Mouse (Mus musculus) macrophage (primary cell): ENCODE measurements around the gene Gm26992. TPM values are rescaled to one million over a fixed set of nuclear protein-coding genes. Genes with fewer than 3 reads are reported as not detected.

Experiments
- H3K27ac ChIP-seq: fragments of 350-480 bp; formaldehyde crosslinking; 2 replicates; pipeline ENCODE4 v1.9.0; 2021
- H3K36me3 ChIP-seq: fragments of 350-480 bp; formaldehyde crosslinking; 2 replicates; pipeline ENCODE4 v1.9.0; 2021; ENCODE audit errors: inconsistent target
- H3K4me3 ChIP-seq: fragments of 350-480 bp; formaldehyde crosslinking; 2 replicates; pipeline ENCODE4 v1.9.0; 2021; ENCODE audit errors: inconsistent target
- H3K79me2 ChIP-seq: fragments of 350-480 bp; formaldehyde crosslinking; 2 replicates; pipeline ENCODE4 v1.9.0; 2021; ENCODE audit errors: inconsistent target
- WGBS: methylation state at CpG from one replicate; pipeline ENCODE4 v1.1.7; 2026; ENCODE audit warnings: inconsistent platforms; ENCODE audit not compliant: missing documents; 5-methylcytosine and 5-hydroxymethylcytosine counted together
- polyA plus RNA-seq: library from polyadenylated mRNA; stranded (reverse); fragments of 250-400 nt; gene quantifications from 3 replicates; pipeline ENCODE4 v1.2.4, GENCODE M21; 2018; ENCODE audit warnings: inconsistent platforms

Gm26992 gene
- polyA plus RNA-seq, 1 experiment from 2014 or later = not detected

DNA sequence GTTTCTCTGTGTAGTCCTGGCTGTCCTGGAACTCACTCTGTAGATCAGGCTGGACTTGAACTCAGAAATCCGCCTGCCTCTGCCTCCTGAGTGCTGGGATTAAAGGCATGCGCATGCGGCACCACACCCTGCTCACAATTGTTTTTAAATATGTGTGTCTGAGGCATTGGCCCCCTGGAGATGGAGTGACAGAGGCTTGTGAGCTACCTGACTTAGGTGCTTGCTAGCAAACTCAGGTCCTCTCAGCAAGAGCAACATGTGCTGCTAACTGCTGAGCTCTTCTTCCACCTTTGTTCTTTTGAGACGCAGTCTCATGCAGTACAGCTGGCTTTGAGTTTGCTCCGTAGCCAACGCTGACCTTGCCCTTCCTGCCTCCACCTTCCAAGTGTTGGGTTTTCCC, 31.0 kb downstream of the Gm26992 start:
- no peaks in the 10 kb centered on the region for H3K79me2 ChIP-seq
- no peak overlapping the region for H3K4me3 ChIP-seq
- no peaks in the 10 kb centered on the region for H3K36me3 ChIP-seq
- 93% methylated on average over 5 of the region's 6 CpGs for WGBS
- H3K27ac ChIP-seq = no peak overlapping the region

DNA sequence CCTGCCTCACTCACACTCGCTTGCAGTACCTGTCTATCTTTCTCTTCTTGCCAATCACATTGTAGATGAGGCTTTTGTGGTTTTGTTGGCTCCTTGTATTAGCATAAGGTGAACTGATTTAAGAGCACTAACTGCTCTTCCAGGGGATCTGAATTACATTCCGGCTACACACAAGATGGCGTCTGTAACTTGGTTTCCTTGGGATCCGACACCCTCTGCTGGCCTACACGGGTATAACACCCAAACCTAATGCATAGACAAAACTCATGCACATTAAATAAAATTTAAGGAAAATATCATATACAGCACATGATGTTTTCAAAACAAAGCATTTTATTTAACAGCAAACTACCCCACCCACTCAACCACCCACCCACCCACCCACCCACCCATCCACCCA, 38.2 kb downstream of the Gm26992 start:
- Histone ChIP-seq H3K27ac (no peak overlapping the region), H3K79me2 (no peaks in the 10 kb centered on the region), H3K36me3 (peaks cover 6% of the 10 kb centered on the region; the same call in 1 of the 2 replicates), H3K4me3 (no peak overlapping the region)
- WGBS = 80% methylated on average over 3 of the region's 5 CpGs

DNA sequence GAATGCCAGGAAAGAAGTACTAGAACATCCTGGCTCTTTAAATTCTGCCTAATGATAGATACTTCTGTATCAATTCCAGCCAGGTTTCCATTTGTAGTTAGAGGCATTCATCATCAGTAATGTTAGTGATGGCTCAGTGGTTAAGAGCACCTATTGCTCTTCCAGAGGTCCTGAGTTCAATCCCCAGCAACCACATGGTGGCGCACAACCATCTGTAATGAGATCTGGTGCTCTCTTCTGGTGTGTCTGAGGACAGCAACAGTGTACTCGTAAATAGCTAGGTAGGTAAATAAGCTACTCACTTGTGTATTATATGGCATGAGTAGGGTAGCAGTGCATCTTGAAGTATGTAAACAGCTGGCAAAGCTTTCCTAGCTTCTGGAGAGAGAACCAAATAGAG, 47.2 kb downstream of the Gm26992 start:
- Histone ChIP-seq H3K79me2 (peaks cover 47% of the 10 kb centered on the region; the same call in 1 of the 2 replicates), H3K4me3 (no peak overlapping the region), H3K36me3 (peaks cover 16% of the 10 kb centered on the region; the same call in 1 of the 2 replicates), H3K27ac (no peak overlapping the region)
- 80% methylated on average over 2 of the region's 2 CpGs for WGBS

DNA sequence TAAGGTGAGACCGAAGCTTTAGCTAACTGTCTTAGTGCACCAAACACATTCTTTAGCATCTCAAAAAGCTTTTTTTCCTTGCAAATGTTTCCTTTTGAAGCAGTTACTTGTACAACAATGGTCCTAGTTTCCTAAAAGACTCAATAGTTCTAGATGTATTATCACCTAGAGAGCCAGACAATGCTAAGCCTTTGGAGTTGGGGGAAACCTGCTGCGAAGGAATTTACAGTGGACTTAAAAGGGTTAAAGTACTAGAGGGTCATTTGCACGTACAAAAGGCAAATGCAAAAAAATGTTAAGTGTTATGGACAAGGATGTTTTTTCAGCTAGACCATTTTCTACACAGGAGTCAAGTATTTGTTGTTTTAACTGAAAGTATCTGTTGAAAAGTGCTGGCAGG, 50.5 kb downstream of the Gm26992 start:
- Histone ChIP-seq H3K79me2 (peaks cover 80% of the 10 kb centered on the region; the same call in 1 of the 2 replicates), H3K4me3 (no peak overlapping the region), H3K27ac (no peak overlapping the region), H3K36me3 (peaks cover 9% of the 10 kb centered on the region; the same call in 1 of the 2 replicates)
- WGBS = 90% methylated on average over 3 of the region's 3 CpGs

DNA sequence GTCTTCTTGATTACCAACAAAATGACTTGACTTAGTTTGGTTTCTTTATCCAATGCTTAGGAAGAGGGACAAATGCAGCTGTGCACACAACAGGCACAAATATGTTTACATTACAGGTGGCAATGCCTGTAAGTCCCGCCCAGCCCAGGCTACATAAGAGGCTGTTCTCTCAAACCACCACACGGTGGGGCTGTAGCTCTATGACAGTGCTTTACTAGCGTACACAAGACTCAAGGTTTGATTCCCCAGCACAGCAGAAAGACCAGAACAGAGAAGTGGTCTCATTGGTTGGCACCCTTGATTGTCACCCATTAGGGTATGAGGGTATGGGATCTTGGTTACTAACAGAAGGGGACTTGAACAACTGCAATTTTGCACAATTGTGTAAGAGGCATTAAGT, 55.7 kb downstream of the Gm26992 start:
- Histone ChIP-seq H3K79me2 (peaks cover 100% of the 10 kb centered on the region; the same call in 1 of the 2 replicates), H3K27ac (no peak overlapping the region), H3K36me3 (no peaks in the 10 kb centered on the region), H3K4me3 (no peak overlapping the region; the same call in 1 of the 2 replicates)
- WGBS = 5% methylated on average over 3 of the region's 3 CpGs

DNA sequence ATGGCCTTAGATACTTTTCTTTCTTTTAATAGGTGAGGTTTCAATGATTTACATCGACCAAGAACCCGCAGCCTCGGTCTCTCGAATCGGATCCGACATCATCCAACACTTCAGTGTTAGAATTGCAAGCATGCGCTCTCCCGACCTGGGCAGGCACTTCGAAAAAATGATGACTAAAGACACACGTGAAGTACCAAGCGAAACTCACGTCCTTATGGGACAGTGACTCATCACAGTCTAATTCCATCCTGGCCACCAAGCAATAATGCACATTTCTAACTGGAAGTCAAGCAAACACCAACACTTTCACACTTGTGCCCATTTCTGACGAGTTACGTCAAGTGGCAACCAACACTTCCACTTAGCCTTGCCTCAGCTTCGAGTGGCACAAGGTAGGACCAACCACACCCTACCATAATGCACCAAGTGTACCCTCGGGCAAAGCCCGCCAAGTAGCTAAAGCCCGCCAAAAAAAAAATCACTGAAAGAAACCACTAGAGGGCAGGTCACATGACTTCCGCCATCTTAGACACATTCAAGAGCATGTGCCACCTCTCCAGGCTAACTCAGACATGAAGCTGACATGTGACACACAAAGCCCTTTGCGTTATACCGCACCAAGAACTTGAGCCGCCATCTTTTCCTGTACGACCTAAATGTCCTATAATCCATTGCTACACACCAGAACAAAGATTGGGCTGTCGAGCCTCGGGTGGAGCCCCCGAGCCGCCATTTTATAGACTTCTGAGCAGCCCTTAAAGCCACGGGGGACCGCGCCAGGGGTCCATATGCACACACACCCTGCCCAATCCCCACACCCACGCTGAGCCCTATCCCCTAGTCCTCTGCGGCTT, 59.7 kb downstream of the Gm26992 start:
- H3K36me3 ChIP-seq = no peaks in the 10 kb centered on the region
- 57% methylated on average over 28 of the region's 32 CpGs for WGBS
- H3K27ac ChIP-seq = peak overlapping the region; percentile 87
- H3K4me3 ChIP-seq = peak overlapping the region; percentile 76
- H3K79me2 ChIP-seq = peaks cover 64% of the 10 kb centered on the region; the same call in 1 of the 2 replicates

DNA sequence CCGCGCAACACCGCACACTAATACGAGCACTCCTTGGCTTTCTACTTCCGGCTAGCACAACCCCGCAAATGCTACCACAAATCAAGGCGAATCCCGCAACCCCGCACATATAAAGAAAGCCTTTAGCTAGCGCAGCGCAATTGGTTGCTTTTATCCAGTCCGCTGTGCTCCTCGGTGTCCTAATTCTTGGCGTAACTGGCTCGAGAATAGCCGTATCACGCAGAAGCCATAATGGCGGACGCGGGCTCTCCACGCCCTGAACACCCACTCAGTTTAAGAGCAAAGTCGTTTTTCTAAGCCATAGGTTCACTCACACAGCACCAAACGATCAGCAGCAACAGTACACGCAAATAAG, 60.3 kb downstream of the Gm26992 start:
- peak overlapping the region; percentile 76 for H3K4me3 ChIP-seq
- 54% methylated on average over 17 of the region's 24 CpGs for WGBS
- H3K79me2 ChIP-seq = peaks cover 58% of the 10 kb centered on the region; the same call in 1 of the 2 replicates
- no peaks in the 10 kb centered on the region for H3K36me3 ChIP-seq
- H3K27ac ChIP-seq = peak overlapping the region; percentile 87

DNA sequence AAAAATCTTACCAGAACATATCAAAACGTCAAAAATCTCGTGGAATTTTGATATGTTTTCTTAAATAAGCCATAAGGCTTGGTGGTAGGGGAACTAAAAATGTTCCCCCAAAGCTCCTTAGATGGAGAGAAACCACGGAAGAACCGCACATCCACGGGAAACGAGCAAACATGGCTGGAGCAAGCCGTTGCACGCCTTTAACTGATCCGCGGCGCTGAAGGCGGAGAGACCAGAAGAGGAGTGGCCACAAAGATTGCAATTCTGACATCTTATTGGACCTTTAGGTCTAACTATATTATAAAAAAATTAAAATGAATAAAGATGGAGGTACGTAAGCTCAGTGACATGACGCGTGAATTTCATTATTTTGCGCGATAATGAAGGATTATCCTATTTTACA, 61.2 kb downstream of the Gm26992 start:
- H3K36me3 ChIP-seq = no peaks in the 10 kb centered on the region
- 61% methylated on average over 16 of the region's 17 CpGs for WGBS
- peak overlapping the region; percentile 76 for H3K4me3 ChIP-seq
- peaks cover 48% of the 10 kb centered on the region; the same call in 1 of the 2 replicates for H3K79me2 ChIP-seq
- peak overlapping the region; percentile 87 for H3K27ac ChIP-seq

DNA sequence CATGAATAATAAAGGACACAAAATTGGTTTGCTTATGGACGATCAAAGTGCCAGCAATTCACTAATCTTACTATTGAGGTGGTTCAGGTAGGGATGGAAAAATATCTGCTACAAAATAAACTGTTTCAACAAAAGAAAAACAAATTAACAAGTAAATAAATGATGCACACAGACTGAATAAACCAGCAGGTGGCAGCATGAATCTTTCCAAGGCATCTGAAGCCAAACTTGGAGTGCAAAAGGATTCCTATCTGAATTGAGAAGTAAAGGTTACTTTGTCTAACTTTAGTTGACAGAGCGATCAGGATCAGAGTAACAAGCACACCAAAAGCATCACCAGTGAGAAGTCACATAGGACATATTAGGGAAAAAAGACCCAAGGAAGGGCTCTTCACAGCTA, 62.2 kb downstream of the Gm26992 start:
- Histone ChIP-seq H3K36me3 (no peaks in the 10 kb centered on the region), H3K27ac (peak overlapping the region; percentile 22; the same call in 1 of the 2 replicates), H3K4me3 (peak overlapping the region; percentile 76; the same call in 1 of the 2 replicates), H3K79me2 (peaks cover 38% of the 10 kb centered on the region; the same call in 1 of the 2 replicates)
- 22% methylated on average over 2 of the region's 2 CpGs for WGBS

DNA sequence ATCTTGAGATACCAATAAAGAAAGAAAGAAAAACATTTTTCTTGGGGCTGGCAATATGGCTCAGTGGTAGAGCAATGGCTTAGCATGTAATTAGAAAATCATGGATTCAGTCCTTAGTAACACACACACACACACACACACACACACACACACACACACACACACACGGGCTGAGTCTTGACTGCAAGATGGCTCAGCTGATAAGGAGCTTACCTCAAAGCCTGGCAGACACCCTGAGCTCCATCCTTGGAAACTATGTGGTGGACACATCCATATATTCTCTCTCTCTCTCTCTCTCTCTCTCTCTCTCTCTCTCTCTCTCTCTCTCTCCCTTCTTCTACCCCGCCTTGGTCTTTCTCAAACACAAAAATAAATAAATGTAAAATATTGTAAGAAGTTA, 69.0 kb downstream of the Gm26992 start:
- H3K27ac ChIP-seq = no peak overlapping the region
- WGBS = 43% methylated on average over 1 of the region's 2 CpGs
- no peaks in the 10 kb centered on the region for H3K36me3 ChIP-seq
- H3K4me3 ChIP-seq = no peak overlapping the region
- peaks cover 20% of the 10 kb centered on the region; the same call in 1 of the 2 replicates for H3K79me2 ChIP-seq

DNA sequence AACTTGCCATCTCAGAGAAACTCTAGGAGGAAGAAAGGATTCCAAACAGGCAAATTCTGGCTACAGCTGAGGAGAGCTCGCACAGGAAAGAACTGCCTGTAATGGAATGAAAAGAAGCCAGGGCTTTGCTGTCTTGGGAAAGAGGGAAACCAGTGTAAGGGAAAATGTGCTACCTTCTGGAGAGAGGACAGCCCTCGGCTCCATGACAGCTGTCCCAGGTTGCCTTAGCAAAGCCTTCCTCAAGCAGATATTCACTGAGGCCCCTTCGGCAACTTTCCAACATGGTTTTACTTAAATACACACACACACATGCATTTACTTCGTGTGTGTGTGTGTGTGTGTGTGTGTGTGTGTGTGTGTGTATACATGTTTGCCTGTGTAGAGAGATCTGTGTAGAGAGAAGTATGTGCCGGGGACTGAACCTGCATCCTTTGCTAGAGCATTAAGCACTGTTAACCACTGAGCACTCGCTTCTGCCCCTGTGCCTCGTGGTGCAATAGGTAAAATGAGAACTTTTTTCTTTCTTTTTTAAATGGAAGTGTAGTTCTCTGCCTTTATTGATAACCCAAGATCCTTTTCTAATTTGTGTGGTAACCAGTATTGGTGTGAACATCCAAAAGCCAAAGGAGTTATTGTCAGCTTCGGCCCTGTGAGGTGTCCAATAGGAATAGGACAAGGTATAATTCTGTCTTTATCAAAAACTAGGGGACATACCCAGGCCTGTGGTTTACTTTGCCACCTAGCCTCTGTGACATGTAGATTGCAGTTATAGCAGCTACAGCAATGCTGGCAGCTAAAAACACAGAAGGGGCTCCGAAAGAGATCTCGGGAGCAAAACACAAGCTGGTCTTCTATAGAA, 70.8 kb downstream of the Gm26992 start:
- 59% methylated on average over 8 of the region's 10 CpGs for WGBS
- H3K36me3 ChIP-seq = peaks cover 3% of the 10 kb centered on the region; the same call in 1 of the 2 replicates
- peak overlapping the region; percentile 64 for H3K27ac ChIP-seq
- peak overlapping the region; percentile 22; the same call in 1 of the 2 replicates for H3K4me3 ChIP-seq
- H3K79me2 ChIP-seq = peaks cover 36% of the 10 kb centered on the region; the same call in 1 of the 2 replicates

DNA sequence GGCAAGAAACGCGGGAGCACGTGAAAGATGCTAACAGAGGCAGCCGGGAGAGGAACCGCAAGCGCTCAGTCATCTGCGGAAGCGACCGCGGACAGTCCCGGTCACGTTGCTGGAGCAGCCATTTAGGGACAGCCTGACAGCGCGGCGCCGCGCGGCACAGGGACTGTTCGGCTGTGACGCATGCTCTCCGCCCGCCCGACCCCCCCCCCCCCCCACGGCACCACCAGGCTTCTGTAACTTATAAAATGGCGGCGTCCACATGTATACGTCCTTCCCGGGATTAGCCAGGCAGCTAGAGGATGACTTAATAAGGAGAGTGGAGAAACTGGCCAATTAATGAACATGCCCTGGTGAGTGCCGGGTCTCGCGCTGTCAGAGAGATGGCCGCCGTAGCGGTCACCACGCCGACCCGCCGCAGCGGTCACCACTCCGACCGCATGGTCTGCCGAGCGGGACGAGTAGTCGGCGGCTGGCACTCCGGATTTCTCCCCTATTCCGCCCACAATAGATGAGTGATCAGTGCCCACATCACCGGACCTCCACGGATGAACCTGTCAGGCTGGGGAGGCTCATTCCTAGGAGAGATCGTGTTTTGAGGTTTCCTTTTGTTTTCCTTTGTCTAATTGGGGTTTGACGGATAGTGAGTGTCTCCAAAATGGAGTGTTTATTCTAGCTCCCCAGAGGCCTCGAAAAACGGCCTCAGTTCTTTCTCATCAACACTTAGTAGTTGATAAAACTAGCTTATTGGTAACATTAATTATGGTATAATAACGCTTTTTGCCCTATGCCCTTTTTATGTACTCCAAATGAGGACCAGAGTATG, 71.8 kb downstream of the Gm26992 start:
- WGBS = 0% methylated on average over 30 of the region's 55 CpGs
- Histone ChIP-seq H3K4me3 (peak overlapping the region; percentile 60), H3K79me2 (peaks cover 44% of the 10 kb centered on the region; the same call in 1 of the 2 replicates), H3K36me3 (peaks cover 3% of the 10 kb centered on the region; the same call in 1 of the 2 replicates), H3K27ac (peak overlapping the region; percentile 77)

DNA sequence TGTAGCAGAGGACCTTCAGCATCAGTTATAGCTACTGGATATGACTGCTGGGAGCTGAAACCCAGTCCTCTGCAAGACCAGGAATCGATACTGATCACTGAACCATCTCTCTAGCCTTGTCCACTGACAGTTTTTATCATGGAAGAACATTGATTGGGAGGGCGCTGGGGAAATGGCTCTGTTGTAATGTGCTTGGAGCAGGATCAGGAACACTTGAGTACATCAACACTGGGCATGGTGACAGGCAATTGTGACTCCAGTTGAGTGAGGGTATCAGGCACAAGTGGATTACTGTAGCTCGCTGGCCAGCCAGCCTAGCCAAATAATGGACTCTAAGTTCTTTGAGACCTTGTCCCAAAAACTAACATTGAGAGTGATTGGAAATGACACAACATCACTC, 77.6 kb downstream of the Gm26992 start:
- peaks cover 3% of the 10 kb centered on the region; the same call in 1 of the 2 replicates for H3K36me3 ChIP-seq
- 94% methylated on average over 2 of the region's 3 CpGs for WGBS
- H3K79me2 ChIP-seq = peaks cover 39% of the 10 kb centered on the region; the same call in 1 of the 2 replicates
- no peak overlapping the region for H3K27ac ChIP-seq
- no peak overlapping the region for H3K4me3 ChIP-seq

DNA sequence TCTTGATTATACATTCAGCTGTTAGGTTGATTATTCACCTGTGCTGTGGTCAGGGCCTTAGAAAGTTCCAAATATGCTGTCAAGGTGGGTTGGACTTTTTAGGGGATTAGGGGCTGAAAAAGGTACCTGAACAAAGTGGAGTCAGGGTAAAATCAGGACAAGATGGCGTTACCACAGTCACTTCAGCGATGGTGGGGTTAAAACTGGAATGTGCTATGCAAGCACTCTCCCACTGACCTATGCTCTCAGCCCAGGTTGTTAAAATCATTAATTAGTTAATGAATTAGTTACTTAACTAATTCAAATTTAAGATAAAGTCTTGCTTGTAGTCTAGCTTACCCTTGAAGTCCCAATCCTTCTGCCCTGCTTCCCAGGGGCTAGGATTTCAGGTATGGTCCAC, 78.3 kb downstream of the Gm26992 start:
- 94% methylated on average over 2 of the region's 2 CpGs for WGBS
- H3K4me3 ChIP-seq = no peak overlapping the region
- no peak overlapping the region for H3K27ac ChIP-seq
- H3K79me2 ChIP-seq = peaks cover 31% of the 10 kb centered on the region; the same call in 1 of the 2 replicates
- peaks cover 3% of the 10 kb centered on the region; the same call in 1 of the 2 replicates for H3K36me3 ChIP-seq
